Mouse (Mus musculus) CH12.LX (cell line): ENCODE data around the gene Wfikkn1. TPM values are rescaled to one million over a fixed set of nuclear protein-coding genes. Genes with fewer than 3 reads are reported as not detected.
A peak's percentile ranks its signal among the peaks of the same experiment; 100 is the strongest.

Source experiments
- DNase-seq: peaks from one replicate; pipeline ENCODE4 v3.0.0-alpha.2; 2013; ENCODE audit errors: extremely low read depth
- H3K27ac ChIP-seq: 2 replicates; pipeline ENCODE4 v1.5.1; 2012; ENCODE audit warnings: low read depth, mild to moderate bottlenecking, control low read depth, moderate library complexity; ENCODE audit not compliant: insufficient read depth
- H3K27me3 ChIP-seq: replicated peaks from 2 replicates; pipeline ENCODE3; 2012; ENCODE audit warnings: inconsistent platforms
- H3K36me3 ChIP-seq, 2 experiments: replicated peaks in 1 of 2; 2 replicates each; pipeline versions ENCODE3 to v1.6.1; 2012; ENCODE audit warnings: inconsistent platforms in 1 of 2, low read length in 1 of 2, mild to moderate bottlenecking in 1 of 2, mixed read lengths in 1 of 2, moderate library complexity in 1 of 2; ENCODE audit not compliant: control insufficient read depth in 1 of 2, insufficient read depth in 1 of 2
- H3K4me1 ChIP-seq, 2 experiments: 2 replicates each; pipeline ENCODE4 v1.6.1; 2012; ENCODE audit warnings: inconsistent platforms in 1 of 2, moderate library complexity in 1 of 2; ENCODE audit not compliant: insufficient read depth in 2 of 2, control insufficient read depth in 1 of 2
- H3K4me2 ChIP-seq: 2 replicates; pipeline ENCODE4 v1.6.1; 2012; ENCODE audit warnings: low read depth, mild to moderate bottlenecking, control low read depth; ENCODE audit not compliant: poor library complexity, insufficient read depth, severe bottlenecking
- H3K4me3 ChIP-seq, 3 experiments: fragments of 150-350 bp in 1 of 3; sonication (generic) in 1 of 3; replicated peaks in 1 of 3; 2 replicates each; pipeline versions ENCODE3 to v1.5.1; 2011 to 2012; ENCODE audit warnings: low read depth in 2 of 3, low read length in 2 of 3, mild to moderate bottlenecking in 2 of 3, moderate library complexity in 2 of 3, control low read depth in 1 of 3, improper control_type of control experiment in 1 of 3, inconsistent platforms in 1 of 3, mixed read lengths in 1 of 3; ENCODE audit not compliant: poor library complexity in 1 of 3
- H3K79me2 ChIP-seq: replicated peaks from 2 replicates; pipeline ENCODE4 v1.6.1; 2012; ENCODE audit warnings: mild to moderate bottlenecking, moderate library complexity; ENCODE audit not compliant: control insufficient read depth, poor library complexity, insufficient read depth, severe bottlenecking; ENCODE audit errors: extremely low read depth
- H3K9ac ChIP-seq: 2 replicates; pipeline ENCODE4 v1.6.1; 2012; ENCODE audit warnings: low read depth, mild to moderate bottlenecking, control low read depth, moderate library complexity; ENCODE audit not compliant: insufficient read depth
- H3K9me3 ChIP-seq: replicated peaks from 2 replicates; pipeline ENCODE3; 2012; ENCODE audit warnings: low read length, inconsistent platforms, mixed read lengths
- CHD2 ChIP-seq: IDR thresholded peaks from 2 replicates; pipeline ENCODE4 v1.6.1; 2011; ENCODE audit warnings: low read length, improper control_type of control experiment
- E2F4 ChIP-seq: IDR thresholded peaks from 2 replicates; pipeline ENCODE4 v1.6.1; 2011; ENCODE audit warnings: low read depth, low read length, improper control_type of control experiment; ENCODE audit not compliant: insufficient replicate concordance
- ELF1 ChIP-seq: IDR thresholded peaks from 2 replicates; pipeline ENCODE4 v1.6.1; 2014; ENCODE audit warnings: low read depth, mild to moderate bottlenecking, inconsistent platforms, low read length, improper control_type of control experiment
- EP300 ChIP-seq: IDR thresholded peaks from 2 replicates; pipeline ENCODE4 v1.6.1; 2011; ENCODE audit warnings: low read length, improper control_type of control experiment
- ETS1 ChIP-seq: conservative IDR thresholded peaks from 2 replicates; pipeline ENCODE4 v1.6.1; 2012; ENCODE audit warnings: low read depth, mild to moderate bottlenecking, inconsistent platforms, low read length, improper control_type of control experiment, moderate library complexity
- GABPA ChIP-seq: IDR thresholded peaks from 2 replicates; pipeline ENCODE4 v1.6.1; 2012; ENCODE audit warnings: low read depth, low read length, improper control_type of control experiment, inconsistent platforms; ENCODE audit not compliant: insufficient replicate concordance
- HCFC1 ChIP-seq: IDR thresholded peaks from 2 replicates; pipeline ENCODE4 v1.6.1; 2012; ENCODE audit warnings: low read depth, mild to moderate bottlenecking, inconsistent platforms, low read length, improper control_type of control experiment
- KAT2A ChIP-seq: IDR thresholded peaks from 2 replicates; pipeline ENCODE4 v1.6.1; 2012; ENCODE audit warnings: low read length, improper control_type of control experiment, inconsistent platforms; ENCODE audit not compliant: insufficient replicate concordance
- MAFK ChIP-seq: IDR thresholded peaks from 2 replicates; pipeline ENCODE4 v1.6.1; 2011; ENCODE audit warnings: low read length, improper control_type of control experiment; ENCODE audit not compliant: insufficient replicate concordance
- MAX ChIP-seq: IDR thresholded peaks from 2 replicates; pipeline ENCODE4 v1.6.1; 2011; ENCODE audit warnings: low read length, improper control_type of control experiment
- MEF2A ChIP-seq: IDR thresholded peaks from 2 replicates; pipeline ENCODE4 v1.6.1; 2014; ENCODE audit warnings: low read depth, mild to moderate bottlenecking, inconsistent platforms, low read length, improper control_type of control experiment, borderline replicate concordance
- MYC ChIP-seq: IDR thresholded peaks from 2 replicates; pipeline ENCODE4 v1.6.1; 2011; ENCODE audit warnings: low read depth, mild to moderate bottlenecking, improper control_type of control experiment, low read length
- PAX5 ChIP-seq: IDR thresholded peaks from 2 replicates; pipeline ENCODE4 v1.6.1; 2012; ENCODE audit warnings: low read length, inconsistent platforms, mixed read lengths
- POLR2A ChIP-seq: IDR thresholded peaks from 2 replicates; pipeline ENCODE4 v1.6.1; 2011; ENCODE audit warnings: low read depth, mild to moderate bottlenecking, improper control_type of control experiment, low read length
- POLR2AphosphoS2 ChIP-seq: IDR thresholded peaks from 2 replicates; pipeline ENCODE4 v1.6.1; 2011; ENCODE audit warnings: low read depth, low read length, improper control_type of control experiment
- RAD21 ChIP-seq: IDR thresholded peaks from 2 replicates; pipeline ENCODE4 v1.6.1; 2011; ENCODE audit warnings: low read depth, mild to moderate bottlenecking, low read length, improper control_type of control experiment, moderate library complexity
- SIN3A ChIP-seq: IDR thresholded peaks from 2 replicates; pipeline ENCODE4 v1.6.1; 2012; ENCODE audit warnings: low read length, improper control_type of control experiment, inconsistent platforms
- TBP ChIP-seq: conservative IDR thresholded peaks from 2 replicates; pipeline ENCODE4 v1.6.1; 2011; ENCODE audit warnings: low read depth, low read length, improper control_type of control experiment
- ZMIZ1 ChIP-seq: IDR thresholded peaks from 2 replicates; pipeline ENCODE4 v1.6.1; 2012; ENCODE audit warnings: low read depth, mild to moderate bottlenecking, inconsistent platforms, low read length, improper control_type of control experiment
- dilution Hi-C: fragments of 300-500 bp; cut with MboI; formaldehyde crosslinking; loops from 2 replicates; pipeline ENCODE4 v1.14.3; 2020; ENCODE audit warnings: low sequenced_read_pairs; ENCODE audit not compliant: extremely low pct_unique_long_range_greater_than_20kb, extremely low pct_ligation_motif_present
- in situ Hi-C: fragments of 300-500 bp; cut with MboI; formaldehyde crosslinking; loops from 3 replicates; pipeline ENCODE4 v1.14.3; 2019; ENCODE audit warnings: low sequenced_read_pairs, low pct_ligation_motif_present, low pct_unique_long_range_greater_than_20kb, mixed read lengths
- polyA plus RNA-seq: library from polyadenylated mRNA; unstranded; fragments of >175 nt; gene quantifications from 2 replicates; pipeline ENCODE4 v1.2.1, GENCODE M21; 2012; ENCODE audit warnings: low read depth; ENCODE audit not compliant: insufficient read length
- total RNA-seq, 2 experiments: library from RNA; depleted of rRNA; stranded (reverse); fragments of 300-350 nt in 1 of 2; fragments of >200 nt in 1 of 2; gene quantifications; 2 replicates each; pipeline ENCODE4 v1.2.3; 2012 to 2014

Wfikkn1 gene
- total and polyA plus RNA-seq, 3 experiments, result 0.34 to 0.69 TPM; not detected in 1

DNA sequence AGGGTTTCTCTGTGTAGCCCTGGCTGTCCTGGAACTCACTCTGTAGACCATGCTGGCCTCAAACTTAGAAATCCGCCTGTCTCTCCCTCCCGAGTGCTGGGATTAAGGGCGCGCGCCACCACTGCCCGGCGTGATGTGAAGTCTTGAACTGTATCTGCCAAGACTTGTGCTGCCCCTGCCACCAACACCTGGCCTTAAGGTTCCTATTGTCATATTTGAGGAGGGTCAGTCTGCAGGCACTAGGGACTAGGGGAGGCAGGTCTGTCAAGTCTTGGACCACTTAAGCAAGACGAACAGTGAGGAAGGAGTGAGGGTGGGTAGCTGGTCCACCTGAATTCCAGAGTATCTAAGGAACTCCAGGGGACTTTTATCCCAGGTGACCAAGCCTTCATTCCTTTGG is 11.2 kb downstream of the Wfikkn1 start:
- dilution Hi-C loops, result no loop called here

DNA sequence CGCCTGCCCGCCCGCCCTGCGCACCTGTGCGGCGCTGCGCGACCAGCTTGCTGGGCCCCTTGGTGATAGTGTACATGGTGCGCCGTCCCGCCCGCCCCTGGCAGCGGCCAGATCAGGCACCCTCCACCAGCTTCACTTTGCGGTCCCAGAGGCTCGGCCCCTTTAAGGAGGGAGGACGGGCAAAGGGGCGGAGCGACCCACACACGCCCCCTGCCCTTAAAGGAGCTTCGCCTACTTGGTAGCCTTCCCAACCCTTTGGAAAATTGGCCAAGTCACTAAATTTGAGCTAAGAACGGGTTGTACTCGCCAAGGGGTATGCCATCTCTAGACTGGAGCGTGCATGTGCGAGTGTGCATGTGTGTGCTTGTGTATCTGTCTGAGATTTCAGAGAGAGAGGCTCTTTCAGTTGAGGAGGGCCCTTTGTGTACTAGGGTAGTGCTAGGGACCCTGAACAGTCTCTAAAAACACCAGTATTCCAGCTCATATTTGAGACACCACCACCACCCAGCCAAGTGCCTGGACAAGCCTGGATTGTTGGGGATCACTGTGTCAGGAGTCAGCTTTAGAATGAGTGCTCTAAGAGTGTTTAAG is 12.0 kb downstream of the Wfikkn1 start, which contains the start of gene Mcrip2:
Gene Mcrip2, minus strand, starts transcription at position 164 of the 591 bp plus-strand sequence.
- H3K36me3 ChIP-seq, result no peaks in the 10 kb centered on the region
- DNase-seq, result no peak
- H3K27ac ChIP-seq, result no peak within 1 kb of the TSS
- peak within 1 kb of the TSS; percentile 28; the same call in 1 of the 2 replicates for H3K9ac ChIP-seq
- H3K4me3 ChIP-seq, result peak within 1 kb of the TSS; percentile 49 to 76 (median 51)
- H3K4me1 ChIP-seq, result peaks cover 4 to 15% of the 10 kb centered on the region in 2 experiments; a peak in 2 of 4 replicates
- no peaks in the 10 kb centered on the region for H3K9me3 ChIP-seq
- TF ChIP-seq SIN3A (peak; percentile 73; the same call in 1 of the 2 replicates), EP300 (no peak), MAFK (no peak), E2F4 (no peak), GABPA (no peak), POLR2A (peak; percentile 59; the same call in 1 of the 2 replicates), ETS1 (no peak), HCFC1 (no peak), ZMIZ1 (no peak), TBP (no peak), MYC (no peak)
- TF ChIP-seq, all 38 proteins: peak for 2
- in situ Hi-C loops (no loop called here), dilution Hi-C loops (no loop called here)
- no peaks in the 10 kb centered on the region for H3K79me2 ChIP-seq
- H3K4me2 ChIP-seq, result peak within 1 kb of the TSS; percentile 79
- H3K27me3 ChIP-seq, result peaks cover 63% of the 10 kb centered on the region

More for the DNA sequence above, 11.2 kb downstream of the Wfikkn1 start:
- peaks cover 6 to 21% of the 10 kb centered on the region in 2 experiments; a peak in 3 of 4 replicates for H3K4me1 ChIP-seq
- no peak for DNase-seq
- H3K79me2 ChIP-seq, result no peaks in the 10 kb centered on the region
- in situ Hi-C loops, result no loop called here
- H3K4me3 ChIP-seq, result no peak overlapping the region
- no peak for TF ChIP-seq KAT2A
- TF ChIP-seq MEF2A, result no peak
- TF ChIP-seq RAD21, result no peak
- TF ChIP-seq MAX, result no peak
- no peak for TF ChIP-seq POLR2AphosphoS2
- no peak for TF ChIP-seq ELF1
- TF ChIP-seq CHD2, result no peak
- TF ChIP-seq PAX5, result no peak
- H3K4me2 ChIP-seq, result no peak overlapping the region
- no peaks in the 10 kb centered on the region for H3K36me3 ChIP-seq
- no peak overlapping the region for H3K9ac ChIP-seq
- H3K9me3 ChIP-seq, result no peaks in the 10 kb centered on the region
- H3K27me3 ChIP-seq, result peaks cover 63% of the 10 kb centered on the region
- H3K27ac ChIP-seq, result no peak overlapping the region
